Mouse (Mus musculus): Measurements from ENCODE around the gene Clta.
"Not testable (repeated sequence)": the region's sequence is repeated elsewhere in the genome, so short reads cannot be mapped to it uniquely, and the experiment has no call there.

The Clta gene

DNA sequence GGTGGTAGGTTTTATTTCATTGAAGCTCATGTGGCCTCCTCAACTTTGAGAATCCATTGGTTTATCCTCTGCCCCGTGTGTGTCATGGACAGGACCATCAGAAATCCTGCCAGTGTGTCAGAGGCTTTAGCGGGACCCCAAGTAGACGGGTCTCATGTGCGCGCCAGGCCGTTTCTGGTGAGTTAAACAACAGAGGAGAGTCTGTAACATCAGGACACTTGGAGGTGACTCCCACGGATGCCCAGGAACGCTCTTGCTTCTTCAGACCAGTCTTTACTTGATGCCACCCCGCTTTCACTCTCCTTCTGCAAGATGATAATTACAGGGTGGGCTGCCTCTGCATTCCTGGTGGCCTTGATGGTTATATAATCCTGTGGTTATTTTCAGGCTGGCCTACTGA lies 19.4 kb downstream of the Clta start:
- peak in 1 of 2 experiments; percentile 17 for DNase-seq (ENCODE audit: low spot score in 2 of 2)

DNA sequence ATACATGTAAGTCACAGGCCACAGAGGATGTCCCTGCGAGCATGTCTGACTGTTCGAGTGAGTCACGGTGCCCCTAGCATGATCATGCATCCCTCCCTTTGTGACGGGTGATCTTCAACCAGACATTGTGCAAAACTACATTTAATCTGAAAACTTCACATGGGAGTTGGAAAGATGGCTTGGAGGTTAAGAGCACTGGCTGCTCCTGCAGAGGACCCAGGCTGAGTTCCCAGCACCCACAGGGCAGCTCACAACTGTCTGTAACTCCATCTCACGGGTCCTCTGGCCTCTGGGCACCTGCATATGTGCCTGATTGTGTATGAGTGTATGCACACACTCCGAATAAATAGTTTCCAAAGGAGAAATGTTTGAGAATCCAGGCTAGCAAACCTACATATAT lies 20.0 kb downstream of the Clta start:
- DNase-seq (ENCODE audit: low spot score in 2 of 2): peak in 1 of 2 experiments; percentile 19

DNA sequence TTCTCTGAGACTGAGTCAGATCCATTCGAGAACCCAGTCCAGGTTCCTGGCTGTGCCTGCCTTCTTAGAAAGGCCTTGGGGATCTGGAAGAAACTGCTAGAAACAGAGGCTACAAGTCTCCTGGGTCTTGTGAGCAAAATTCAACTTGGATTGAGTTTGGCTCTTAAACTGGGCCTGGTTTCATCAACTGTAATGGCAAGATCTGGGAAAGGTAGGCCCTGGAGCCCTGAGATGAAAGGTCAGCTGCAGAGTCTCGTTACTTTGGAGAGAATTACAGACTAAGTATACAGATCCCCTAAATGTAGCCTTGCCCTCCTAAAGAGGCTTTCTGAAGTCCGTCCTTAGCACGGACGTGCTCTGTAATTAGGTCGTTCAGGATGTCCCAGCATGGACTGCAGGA lies 21.3 kb downstream of the Clta start:
- no peak for DNase-seq (ENCODE audit: low spot score in 2 of 2)

DNA sequence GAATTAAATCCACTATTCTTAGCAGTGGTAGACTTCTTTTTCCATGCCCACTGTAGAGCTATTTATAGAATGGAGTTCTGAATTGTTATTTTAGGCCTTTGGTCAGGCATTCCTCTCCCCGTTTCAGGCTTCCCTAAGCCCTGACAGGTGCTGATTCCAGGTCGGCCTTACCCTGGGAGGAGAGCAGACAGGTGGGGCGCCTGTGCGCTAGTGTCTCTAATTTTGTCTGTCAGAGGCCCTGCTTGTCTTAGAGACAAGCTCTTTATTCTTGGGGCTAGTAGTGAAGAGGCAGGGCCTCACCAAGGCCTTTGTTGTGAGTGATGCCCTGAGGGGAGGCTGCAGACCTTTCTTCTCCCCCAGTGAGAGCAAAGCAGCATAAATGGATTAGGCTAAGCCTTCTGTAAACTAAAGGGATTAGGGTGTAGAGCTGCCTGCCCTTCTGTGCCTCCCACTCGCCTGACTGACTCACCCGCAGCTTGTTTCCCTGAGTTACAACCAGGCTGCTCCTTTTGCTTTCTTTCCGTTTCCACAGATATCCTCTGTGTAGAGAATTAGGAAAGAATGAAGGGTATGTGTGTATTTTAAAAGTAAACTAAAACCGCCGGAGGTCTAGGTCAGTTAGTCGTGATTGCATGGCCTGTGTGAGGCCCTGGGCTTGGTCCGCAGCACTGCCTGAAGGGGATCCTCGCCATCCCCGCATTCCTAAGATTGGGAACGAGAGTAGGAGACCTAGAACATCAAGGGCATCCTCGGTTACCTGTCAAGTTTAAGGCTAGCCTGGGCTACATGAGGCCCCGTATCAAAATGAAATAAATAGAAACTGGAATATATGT lies 24.3 kb downstream of the Clta start:
- DNase-seq (ENCODE audit: low spot score in 2 of 2): peak; percentile 57 to 58

DNA sequence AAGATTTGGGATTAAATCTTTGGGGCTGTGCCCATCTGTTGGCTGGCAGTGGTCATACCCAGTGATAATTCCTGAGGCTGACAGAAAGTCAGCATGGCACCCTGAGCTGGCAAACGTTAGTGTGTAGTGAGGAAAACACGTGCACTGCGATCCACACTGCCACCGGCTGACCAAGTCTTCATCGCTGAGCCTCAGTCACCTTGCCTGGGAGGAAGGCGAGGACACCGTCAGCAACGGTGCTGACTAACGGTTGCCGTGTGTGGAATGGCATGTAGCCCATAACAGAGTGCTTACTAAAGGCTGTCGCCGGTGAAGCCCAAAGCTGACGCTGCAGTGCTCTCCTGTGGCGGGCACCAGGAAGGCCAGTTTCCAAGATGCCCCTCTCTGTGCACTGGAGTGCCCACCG lies 25.4 kb downstream of the Clta start:
- peak in 1 of 2 experiments; percentile 31 for DNase-seq (ENCODE audit: low spot score in 2 of 2)

DNA sequence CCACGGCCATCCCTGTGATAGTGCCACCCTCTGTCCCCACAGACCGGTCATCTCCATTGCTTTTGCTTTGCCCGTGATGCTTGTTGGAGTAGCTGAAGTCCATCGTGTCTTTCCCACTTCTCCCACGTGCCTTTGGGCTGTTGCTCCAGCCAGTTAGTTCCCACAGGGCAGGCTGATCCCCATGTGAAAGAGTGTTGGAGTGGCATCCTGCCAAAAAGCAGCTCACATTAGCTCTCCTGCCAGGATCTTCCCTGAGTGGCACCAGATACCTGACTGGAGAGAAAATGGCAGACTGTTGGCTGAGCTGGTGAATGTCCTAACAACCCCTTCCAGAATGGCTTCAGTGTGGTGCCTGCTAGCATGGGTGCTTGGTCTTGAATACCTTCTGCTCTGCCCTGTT lies 27.3 kb downstream of the Clta start:
- DNase-seq (ENCODE audit: low spot score in 2 of 2): peak; percentile 61 to 62

DNA sequence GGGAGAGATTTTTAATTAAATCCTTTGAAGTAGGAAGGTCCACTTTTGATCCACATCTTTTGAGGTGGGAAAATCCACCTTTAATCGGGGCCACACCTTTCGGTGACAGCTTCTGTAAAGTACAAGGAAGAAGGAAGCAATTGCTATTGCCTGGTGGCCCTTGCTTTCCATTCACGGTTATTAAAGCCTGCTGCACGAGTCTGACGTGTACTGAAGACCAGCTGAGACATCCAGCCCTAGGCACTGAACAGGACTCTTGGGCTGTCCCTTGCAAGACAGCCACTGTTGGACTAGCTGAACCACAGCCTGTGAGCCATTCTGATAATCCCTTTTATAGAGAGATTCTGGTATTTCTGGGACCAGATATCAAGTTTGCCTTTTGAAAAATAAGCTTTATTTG lies 32.2 kb downstream of the Clta start:
- DNase-seq (ENCODE audit: low spot score in 2 of 2): no peak

DNA sequence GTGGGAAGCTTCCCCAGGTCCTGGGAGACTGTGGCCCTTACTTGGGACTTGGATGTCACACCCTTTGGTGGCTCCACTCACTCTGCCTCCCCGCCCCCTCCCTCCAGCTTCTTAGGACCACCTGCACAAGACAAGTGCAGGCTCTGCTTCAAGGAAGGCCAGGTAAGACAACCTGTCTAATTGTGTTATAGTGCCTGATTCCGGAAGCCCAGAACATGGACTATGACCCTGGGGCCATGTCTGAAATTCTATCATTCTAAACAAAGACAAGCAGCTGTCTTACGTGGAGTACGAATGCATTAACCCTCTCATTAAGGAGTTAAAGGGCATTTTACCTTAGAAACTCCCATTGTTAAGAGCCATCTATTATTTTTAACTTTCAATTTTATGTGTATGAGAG lies 36.5 kb downstream of the Clta start:
- no peak for DNase-seq (ENCODE audit: low spot score in 2 of 2)

DNA sequence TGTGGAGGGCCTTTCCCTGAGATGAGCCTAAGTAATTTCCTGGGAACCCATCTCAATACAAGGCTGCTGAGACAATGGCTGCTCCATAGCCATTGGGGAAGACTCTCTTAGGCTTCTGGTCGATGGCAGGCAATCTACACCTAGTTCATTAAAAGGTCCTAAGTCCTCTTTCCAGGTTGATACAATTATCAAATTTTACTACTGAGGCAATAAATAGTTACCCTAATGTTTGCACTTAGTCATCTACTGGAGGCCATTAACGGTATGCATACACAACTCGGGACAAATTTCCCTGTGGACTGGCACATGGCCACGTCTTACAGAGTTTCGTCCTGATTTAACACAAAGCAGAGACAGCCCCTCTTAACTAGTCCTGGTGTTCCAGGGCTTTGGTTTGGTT lies 38.2 kb downstream of the Clta start:
- DNase-seq (ENCODE audit: low spot score in 2 of 2): no peak

DNA sequence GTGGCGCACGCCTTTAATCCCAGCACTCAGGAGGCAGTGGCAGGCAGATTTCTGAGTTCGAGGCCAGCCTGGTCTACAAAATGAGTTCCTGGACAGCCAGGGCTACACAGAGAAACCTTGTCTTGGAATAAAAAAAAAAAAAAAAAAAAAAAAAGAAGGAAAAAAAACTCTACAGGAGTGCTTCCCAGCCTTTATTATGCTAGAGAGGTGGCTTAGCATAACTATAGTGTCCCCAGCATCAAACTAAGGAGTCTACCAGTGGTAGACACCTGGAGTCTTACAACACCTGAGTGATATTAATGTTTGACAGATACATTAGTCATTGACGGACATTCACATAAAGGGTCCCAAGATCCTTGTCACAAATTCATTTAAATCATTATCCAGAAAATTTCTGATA lies 38.9 kb downstream of the Clta start:
- DNase-seq (ENCODE audit: low spot score in 2 of 2): not testable (repeated sequence)

DNA sequence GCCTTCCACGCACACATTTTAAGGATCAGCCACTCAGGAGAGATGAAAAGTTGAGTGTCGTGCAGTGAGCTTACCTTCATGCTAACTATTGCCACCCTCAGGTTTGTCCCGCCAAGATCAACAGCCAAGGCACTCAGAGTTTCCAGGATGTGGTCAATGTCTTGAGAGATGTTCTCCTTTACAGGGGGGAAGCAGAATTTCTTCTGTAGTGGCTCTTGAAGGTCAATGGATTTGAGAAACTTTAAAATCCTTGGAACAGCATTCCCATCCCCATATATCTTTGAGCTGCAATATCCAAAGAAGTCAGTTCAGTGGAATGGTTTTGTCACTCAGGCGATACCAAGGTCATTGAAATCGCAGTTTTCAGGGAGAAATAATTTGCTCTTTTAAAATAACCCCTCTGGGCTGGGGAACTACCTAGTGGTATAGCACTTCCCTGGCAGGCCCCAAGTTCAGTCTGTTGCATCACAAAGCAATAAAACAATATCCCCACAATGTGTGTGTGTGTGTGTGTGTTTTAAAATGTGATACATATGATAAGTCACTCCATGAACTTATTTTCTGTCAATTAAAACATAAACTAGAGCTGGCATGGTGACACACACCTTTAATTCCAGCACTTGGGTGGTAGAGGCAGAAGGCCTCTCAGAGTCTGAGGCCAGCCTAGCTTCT lies 40.6 kb downstream of the Clta start:
- no peak for DNase-seq (ENCODE audit: low spot score in 2 of 2)

DNA sequence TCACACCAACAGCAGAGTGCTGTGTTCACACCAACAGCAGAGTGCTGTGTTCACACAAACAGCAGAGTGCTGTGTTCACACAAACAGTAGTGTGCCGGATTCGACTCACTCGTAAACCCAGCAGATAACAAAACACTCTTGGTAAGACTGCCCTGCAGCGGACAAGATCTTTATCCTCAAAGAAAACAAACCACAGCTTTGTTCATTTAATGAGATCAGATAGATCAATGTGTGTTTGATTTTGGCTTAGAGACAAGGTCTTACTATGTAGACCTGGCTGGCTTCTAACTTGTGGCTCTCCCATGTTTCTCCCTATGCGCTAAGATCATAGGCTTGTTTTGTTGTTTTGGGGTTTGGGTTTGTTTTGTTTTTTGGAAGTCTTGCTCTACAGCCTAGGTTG lies 41.8 kb downstream of the Clta start:
- no peak for DNase-seq (ENCODE audit: low spot score in 2 of 2)

DNA sequence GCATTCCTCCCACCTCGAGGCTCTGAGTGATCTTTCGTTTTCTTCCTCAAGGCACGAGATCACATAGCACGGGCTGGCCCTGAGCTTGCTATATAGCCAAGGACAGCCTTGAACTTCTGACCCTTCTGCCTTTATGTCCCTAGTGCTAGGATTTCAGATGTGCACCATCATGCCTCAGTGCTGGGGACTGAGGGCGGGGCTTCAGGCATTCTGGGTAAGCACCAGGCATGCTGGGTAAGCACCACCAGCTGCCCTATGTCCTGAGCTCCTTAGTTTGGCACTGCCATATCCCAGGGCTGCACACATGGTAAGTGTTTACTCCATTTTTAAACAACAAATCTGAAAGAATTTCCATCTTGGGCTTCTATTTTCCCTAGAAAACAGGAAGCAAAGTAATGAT lies 45.6 kb downstream of the Clta start:
- DNase-seq (ENCODE audit: low spot score in 2 of 2): no peak

DNA sequence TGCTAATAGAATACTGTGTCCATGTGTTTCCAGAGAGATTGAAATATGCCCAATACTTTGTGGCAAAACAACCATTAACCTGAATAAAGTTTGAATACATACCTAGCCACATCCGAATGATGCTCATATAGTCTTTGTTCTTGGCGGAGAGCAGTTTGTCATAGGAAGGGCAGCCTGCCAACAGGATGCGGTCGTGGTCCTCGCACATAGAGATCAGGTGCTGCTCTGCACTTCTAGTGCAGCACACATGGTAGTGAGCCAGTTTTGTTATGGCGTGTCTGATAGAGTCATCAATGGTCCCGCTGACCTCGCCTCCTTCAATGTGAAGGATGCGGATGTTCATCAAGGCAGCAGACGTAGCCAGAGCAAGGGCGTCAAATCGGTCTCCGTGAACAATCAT lies 55.4 kb downstream of the Clta start:
- DNase-seq (ENCODE audit: low spot score in 2 of 2): no peak

DNA sequence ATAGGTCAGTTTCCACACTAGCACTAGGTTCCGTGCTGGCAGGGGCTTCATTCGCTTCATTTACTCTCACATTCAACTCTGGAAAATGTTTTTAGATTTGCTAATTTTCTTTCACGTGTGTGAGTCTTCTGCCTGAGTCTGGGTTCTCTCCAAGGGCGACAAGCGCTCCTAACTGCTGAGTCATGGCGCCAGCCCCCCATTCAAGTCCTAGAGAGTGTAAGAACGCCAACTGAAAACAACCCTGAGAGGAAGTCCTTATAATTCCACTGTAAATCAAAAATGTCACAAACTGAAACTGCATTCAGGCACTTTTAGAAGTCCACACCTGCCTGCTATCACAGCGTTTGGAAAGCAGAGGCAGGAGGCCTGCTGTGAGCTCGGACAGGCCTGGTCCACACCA lies 57.8 kb downstream of the Clta start:
- peak in 1 of 2 experiments; percentile 31 for DNase-seq (ENCODE audit: low spot score in 2 of 2)

DNA sequence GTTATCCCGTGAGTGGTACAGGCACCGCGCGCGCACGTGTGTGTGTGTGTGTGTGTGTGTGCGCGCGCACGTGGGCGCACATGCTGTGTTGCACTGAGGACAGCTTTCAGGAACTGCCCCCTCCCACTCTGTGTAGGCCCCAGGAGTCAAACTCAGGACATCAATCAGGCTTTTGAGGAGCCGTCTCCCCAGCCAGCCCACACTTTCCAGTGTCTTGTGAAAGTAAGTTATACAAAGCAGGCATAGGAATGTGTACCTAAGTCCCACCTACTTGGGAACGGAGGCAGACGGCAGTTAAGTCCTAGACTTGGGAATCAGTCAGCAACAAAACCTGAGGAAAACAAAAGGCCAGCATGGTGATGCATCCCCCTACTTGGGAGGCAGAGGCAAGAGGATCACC lies 58.6 kb downstream of the Clta start:
- peak in 1 of 2 experiments; percentile 22 for DNase-seq (ENCODE audit: low spot score in 2 of 2)

DNA sequence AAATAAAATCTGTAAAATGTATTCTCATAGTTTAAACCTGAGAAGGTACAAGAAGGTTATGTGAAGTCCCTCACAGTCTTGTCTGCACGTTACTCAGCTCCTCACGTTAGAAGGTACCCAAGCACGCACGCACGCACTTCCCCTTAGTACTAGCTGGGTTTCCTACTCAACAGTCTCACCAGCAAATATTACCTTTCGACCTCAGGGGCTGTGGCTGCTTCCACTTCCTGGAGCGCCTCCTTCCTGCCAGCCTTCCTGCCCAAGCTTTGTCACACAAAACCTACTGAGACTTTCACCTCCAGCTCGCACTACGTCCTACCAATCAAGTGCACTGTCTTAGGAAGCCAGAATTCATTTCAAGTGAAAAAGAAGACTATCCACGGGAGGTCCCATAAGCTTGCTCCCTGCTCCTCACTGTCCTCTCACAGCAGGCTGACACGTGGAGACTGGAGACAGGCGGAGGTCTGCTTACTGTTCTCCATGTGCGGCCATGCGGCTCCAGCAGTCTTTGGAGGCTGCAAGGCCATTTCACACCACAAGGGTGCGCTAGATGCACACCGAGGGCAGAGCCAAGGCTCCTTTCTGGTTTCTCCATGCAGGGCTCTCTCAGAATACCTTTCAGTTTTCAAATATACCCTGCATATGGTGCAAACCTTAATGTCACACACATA lies 61.2 kb downstream of the Clta start:
- peak; percentile 89 to 92 for DNase-seq (ENCODE audit: low spot score in 2 of 2)

DNA sequence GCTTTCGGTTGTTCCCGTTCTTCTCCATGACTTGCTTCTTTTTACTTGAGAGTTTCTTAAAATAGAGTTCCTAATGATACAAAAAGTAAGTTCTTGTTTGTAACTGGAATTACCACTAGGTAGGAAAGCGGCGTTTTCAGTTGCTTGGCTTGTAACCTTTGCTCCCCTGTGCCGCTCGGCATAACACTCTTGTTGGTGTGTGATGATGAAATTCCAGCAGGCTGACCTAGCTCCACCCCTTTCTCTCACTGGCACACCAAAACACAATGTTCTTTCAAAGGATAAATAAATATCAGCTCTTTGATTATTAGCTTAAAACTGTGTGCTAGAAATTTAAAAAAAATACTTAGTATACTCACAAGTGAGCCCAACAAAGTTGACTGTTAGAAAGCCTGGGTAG lies 62.6 kb downstream of the Clta start:
- no peak for DNase-seq (ENCODE audit: low spot score in 2 of 2)

DNA sequence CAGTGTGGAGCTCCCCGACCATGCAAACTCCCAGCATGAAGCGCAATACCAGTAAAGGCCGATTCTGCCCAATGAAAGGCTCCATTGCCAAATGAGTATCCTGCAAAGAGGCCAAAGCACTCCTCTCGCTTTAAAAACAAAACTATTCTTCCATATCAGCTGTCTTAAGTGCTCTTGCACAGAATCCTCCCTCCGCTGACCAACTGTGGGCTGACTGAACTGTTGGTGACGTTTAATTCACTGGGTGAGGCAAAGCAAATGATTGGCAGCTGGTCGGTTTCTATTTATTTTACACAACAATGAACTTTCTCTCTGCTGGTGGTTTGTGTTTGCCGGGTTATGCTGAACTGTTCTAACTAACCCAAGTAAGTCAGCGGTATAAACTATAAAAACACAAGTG lies 64.5 kb downstream of the Clta start:
- DNase-seq (ENCODE audit: low spot score in 2 of 2): no peak

DNA sequence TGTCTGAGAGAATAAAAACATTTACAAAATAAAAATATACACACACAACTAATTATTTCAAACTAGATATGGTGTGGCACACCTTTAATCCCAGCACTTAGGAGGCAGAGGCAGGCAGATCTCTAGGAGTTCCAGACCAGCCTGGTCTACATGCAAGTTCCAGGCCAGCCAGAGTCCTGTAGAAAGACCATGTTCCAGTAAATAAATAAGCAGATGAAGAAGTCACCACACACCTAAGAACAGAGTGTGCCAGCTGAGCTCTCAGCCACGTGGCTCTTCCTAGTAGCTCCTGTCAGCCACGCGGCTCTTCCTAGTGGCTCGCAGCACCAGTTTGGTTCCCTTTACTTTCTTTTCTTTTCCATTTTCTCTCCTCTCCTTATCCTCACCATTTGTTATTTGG lies 65.2 kb downstream of the Clta start:
- DNase-seq (ENCODE audit: low spot score in 2 of 2): no peak

DNA sequence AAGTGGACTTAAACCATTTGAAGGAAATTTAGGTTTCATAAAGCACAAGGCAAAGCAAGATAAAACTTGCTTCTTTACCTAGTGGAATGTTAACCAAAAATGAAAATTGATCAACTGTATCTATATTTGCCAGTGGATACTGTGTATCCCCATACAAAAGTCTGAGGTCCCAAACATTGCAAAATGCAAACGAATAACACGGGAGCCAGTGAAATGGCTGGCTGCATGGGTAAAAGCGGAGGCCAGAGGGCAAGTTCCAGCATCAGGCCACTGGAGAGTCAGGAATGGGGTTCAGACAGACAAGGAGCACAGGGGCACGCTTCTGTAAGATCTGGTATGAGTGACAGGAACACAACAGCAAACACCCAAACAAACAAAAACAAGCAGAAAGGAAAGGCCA lies 66.4 kb downstream of the Clta start:
- DNase-seq (ENCODE audit: low spot score in 2 of 2): no peak

DNA sequence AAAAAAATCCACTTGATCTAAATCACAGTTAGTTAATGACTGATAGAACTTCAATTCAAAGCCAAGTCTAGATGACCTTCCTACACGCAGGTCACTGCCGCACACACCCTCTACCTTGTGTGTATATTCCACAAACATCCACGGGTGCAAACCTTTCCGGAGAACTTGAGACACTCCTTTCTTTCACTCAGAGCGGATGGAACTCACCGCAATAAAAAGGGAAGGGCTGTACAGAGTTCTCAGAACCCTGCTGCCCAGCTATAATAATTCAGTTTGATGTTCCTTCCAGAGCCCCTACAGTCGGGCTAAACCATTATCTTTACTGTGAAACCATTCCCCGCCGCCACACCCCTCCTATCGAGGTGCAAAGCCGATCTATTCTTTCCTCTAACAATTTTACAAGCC lies 67.5 kb downstream of the Clta start:
- DNase-seq (ENCODE audit: low spot score in 2 of 2): no peak

Data from right cerebral cortex, postnatal 10 days (tissue).